Mouse (Mus musculus): ENCODE results near the gene Camk2b. TPM values are rescaled to one million over a fixed set of nuclear protein-coding genes. Genes with fewer than 3 reads are reported as not detected.
"Not testable (repeated sequence)": the region's sequence is repeated elsewhere in the genome, so short reads cannot be mapped to it uniquely, and the experiment has no call there.

Camk2b gene
- total RNA-seq, 2 experiments from 2014 or later = 7.4 to 7.7 TPM

DNA sequence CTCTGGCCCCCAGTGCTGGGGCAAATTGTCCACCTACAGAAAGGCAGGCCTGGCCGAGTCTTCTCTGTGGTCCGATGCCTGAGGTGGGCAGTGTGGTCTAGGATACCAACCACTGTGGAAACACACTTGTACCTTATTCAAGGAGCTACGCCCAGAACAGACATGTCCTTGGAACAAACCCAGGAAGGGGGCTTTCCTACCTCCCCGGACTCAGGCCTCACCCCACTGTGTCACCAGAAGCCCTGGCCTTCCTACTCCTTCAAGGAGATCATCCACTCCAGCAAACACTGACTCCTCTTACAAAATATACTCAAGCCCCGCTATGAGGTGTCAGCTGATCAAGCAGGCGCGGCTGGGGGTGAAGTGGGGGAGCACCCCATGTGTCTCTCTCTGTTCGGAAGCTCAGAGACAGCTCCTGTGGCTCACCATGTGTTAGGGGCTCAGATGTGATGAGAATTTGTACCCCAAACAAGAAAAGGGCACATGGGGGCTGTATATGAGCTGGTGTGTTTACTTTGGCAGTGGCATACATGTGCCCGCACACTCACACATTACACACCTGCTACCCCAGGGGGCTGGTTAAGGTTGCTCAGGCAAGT is 49.3 kb downstream of the Camk2b start:
- no peak for DNase-seq
- intact Hi-C loops (cut with DNase I) = no loop called here

DNA sequence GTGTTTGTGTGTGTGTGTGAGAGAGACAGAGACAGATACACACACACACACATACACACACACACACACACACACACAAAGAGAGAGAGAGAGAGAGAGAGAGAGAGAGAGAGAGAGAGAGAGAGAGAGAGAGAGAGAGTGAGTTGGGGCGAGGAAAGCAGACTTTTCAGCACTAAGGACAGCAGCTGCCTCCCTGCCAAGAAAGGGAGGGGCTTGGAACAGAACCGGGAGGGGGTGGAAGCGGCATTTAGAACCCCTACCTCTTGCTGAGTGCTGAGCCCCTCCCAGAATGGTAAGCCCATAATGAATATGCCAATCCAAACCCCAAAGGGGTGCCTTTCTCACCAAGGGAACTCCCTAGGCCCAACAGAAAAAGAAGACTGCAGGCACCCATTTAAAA is 49.8 kb downstream of the Camk2b start:
- peak in 1 of 2 experiments; percentile 70 for DNase-seq
- intact Hi-C loops (cut with DNase I) = no loop called here

DNA sequence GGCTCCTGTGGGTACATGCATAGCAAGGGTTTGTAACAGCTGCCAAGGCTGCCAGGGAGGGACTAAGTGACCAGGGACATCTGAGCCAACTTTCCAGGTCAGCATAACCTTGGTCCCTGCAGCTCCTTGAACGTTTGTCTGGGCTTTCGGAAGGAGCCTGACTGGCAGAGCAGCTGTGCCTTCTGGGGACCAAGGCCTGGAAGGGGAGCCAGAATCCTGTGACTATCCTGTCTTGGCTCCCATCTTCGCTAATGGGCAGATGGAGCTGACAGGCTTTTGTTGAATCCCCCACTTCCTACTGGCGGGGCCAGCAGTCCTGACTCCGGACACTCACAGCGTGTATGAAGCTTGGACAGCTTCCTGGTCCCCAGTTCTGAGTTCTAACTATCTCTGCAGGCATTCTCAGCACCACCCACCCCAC is 51.1 kb downstream of the Camk2b start:
- DNase-seq = no peak
- intact Hi-C loops (cut with DNase I) = no loop called here

DNA sequence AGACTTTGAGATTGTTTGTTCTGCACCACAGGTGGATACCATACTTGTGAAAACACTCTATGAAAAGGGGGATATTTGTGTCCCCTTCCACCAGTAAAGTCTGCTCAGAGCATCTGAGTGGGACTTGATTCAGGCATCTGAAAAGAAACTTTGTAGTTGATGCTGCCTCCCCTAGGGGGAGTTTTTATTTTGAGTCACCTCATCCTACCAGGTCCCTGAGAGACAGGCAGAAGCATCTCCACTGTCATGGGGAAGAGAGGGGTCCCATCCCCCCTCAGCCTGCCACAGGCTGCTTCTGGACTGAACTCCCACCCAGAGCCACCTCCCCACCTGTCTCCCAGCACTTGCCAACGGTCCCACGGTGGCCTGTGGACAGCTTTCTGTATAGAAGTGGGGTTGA is 52.8 kb downstream of the Camk2b start:
- DNase-seq = no peak
- intact Hi-C loops (cut with DNase I) = no loop called here

DNA sequence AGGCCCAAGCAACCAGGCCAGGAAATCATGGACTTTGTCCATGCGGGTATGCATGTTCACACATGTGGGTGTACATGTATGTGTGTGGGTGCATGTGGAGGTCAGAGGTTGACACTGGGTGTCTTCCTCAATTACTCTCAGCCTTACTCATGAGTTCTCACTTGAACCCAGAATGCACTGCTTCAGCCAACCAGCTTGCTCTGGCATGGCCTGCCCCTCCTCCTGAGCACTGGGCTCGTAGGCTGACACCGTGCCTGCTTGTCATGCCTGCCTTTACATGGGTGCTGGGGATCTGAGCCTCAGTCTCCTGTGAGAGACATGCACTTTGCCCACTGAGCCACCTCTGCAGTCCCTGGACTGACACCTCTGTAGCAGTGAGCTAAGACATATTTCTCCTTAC is 54.3 kb downstream of the Camk2b start:
- DNase-seq = no peak
- intact Hi-C loops (cut with DNase I) = no loop called here

DNA sequence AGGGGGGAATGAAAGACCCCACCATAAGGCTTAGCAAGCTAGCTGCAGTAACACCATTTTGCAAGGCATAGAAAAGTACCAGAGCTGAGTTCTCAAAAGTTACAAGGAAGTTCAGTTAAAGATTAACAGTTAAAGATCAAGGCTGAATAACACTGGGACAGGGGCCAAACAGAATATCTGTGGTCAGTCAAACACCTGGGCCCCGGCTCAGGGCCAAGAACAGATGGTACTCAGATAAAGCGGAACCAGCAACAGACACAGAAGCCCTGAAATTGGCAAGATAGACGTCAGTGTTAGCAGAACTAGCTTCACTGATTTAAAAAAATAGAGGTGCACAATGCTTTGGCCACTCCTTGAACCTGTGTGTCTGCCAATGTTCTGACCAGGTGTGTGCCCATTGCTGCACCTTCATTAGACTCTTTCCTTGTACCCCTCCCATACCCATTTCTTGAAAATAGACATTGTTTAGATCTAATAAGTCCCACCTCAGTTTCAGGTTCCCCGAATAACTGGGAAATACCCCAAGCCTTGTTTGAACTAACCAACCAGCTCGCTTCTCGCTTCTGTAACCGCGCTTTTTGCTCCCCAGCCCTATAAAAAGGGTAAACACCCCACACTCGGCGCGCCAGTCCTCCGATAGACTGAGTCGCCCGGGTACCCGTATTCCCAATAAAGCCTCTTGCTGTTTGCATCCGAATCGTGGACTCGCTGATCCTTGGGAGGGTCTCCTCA is 55.2 kb downstream of the Camk2b start:
- DNase-seq; intact Hi-C loops (cut with DNase I): not testable (repeated sequence)

DNA sequence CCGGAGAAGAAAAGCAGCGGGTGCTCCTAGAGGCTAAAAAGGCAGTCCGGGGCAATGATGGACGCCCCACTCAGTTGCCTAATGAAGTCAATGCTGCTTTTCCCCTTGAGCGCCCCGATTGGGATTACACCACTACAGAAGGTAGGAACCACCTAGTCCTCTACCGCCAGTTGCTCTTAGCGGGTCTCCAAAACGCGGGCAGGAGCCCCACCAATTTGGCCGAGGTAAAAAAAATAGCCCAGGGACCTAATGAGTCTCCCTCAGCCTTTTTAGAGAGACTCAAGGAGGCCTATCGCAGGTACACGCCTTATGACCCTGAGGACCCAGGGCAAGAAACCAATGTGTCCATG is 58.4 kb downstream of the Camk2b start:
- intact Hi-C loops (cut with DNase I) = not testable (repeated sequence)

DNA sequence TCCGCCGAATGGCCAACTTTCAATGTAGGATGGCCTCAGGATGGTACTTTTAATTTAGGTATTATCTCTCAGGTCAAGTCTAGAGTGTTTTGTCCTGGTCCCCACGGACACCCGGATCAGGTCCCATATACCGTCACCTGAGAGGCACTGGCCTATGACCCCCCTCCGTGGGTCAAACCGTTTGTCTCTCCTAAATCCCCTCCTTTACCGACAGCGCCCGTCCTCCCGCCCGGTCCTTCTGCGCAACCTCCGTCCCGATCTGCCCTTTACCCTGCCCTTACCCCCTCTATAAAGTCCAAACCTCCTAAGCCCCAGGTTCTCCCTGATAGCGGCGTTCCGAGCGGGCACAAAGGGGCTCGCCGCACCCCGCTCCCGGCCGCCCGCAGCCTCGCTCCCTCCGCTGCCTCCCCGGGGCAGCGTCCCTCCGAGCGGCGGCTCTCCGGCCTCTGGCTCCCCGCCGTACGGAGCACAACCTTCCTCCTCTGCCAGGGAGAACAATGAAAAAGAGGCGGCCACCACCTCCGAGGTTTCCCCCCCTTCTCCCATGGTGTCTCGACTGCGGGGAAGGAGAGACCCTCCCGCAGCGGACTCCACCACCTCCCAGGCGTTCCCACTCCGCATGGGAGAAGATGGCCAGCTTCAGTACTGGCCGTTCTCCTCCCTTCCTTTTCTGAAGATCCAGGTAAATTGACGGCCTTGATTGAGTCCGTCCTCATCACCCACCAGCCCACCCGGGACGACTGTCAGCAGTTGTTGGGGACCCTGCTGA is 59.0 kb downstream of the Camk2b start:
- intact Hi-C loops (cut with DNase I); DNase-seq: not testable (repeated sequence)

More for the DNA sequence above, 58.4 kb downstream of the Camk2b start:
- not testable (repeated sequence) for DNase-seq

DNA sequence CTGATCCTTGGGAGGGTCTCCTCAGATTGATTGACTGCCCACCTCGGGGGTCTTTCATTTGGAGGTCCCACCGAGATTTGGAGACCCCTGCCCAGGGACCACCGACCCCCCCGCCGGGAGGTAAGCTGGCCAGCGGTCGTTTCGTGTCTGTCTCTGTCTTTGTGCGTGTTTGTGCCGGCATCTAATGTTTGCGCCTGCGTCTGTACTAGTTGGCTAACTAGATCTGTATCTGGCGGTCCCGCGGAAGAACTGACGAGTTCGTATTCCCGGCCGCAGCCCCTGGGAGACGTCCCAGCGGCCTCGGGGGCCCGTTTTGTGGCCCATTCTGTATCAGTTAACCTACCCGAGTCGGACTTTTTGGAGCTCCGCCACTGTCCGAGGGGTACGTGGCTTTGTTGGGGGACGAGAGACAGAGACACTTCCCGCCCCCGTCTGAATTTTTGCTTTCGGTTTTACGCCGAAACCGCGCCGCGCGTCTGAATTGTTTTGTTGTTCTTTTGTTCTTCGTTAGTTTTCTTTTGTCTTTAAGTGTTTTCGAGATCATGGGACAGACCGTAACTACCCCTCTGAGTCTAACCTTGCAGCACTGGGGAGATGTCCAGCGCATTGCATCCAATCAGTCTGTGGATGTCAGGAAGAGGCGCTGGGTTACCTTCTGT is 59.7 kb downstream of the Camk2b start:
- DNase-seq; intact Hi-C loops (cut with DNase I): not testable (repeated sequence)

DNA sequence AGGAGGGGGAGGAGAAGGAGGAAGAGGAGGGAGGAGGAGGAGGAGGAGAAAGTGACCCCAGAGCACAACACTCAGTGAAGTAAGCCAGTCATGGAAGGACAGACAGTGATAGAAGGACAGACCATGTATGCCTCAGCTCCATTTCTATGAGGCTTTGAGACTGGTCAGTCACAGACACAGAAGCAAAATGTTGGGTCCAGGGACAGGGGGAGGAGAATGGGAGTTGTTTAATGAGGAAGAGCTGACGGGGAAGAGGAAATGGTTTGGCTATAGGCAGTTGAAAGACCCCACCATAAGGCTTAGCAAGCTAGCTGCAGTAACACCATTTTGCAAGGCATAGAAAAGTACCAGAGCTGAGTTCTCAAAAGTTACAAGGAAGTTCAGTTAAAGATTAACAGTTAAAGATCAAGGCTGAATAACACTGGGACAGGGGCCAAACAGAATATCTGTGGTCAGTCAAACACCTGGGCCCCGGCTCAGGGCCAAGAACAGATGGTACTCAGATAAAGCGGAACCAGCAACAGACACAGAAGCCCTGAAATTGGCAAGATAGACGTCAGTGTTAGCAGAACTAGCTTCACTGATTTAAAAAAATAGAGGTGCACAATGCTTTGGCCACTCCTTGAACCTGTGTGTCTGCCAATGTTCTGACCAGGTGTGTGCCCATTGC is 60.7 kb downstream of the Camk2b start:
- DNase-seq = not testable (repeated sequence)
- intact Hi-C loops (cut with DNase I) = loop anchor here (1.0 kb wide), 1 partner anchor 9 kb away; no protein-coding TSS in a partner anchor

DNA sequence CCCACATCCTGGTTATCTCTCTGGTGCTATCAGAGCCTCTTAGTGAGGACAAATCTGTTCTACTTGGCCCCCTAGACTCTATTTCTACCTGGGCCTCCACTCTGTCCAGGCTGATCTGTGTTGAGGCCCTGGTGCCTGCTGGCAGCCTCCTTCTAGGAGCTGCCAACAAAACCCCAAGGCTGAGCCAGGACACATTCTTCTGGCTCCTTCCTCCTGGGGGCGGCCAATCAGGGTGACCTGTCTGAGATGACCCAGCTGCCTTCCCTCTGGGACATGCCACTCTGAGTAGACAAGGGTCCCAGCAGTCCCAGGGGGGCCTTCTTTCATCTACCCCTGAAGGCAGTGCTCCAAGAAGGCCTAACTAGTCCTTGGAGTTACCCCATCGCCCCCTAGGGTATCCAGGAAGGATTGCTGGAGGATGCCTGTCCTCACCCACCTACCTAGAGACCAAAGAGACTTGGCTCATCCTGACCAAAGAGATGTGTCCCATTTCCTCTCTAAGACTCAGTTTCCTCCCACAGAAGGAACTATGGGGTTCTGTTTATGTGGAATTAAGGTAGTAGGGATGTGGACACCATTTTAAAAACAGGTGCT is 63.0 kb downstream of the Camk2b start:
- intact Hi-C loops (cut with DNase I) = no loop called here
- DNase-seq = peak; percentile 40 to 41

DNA sequence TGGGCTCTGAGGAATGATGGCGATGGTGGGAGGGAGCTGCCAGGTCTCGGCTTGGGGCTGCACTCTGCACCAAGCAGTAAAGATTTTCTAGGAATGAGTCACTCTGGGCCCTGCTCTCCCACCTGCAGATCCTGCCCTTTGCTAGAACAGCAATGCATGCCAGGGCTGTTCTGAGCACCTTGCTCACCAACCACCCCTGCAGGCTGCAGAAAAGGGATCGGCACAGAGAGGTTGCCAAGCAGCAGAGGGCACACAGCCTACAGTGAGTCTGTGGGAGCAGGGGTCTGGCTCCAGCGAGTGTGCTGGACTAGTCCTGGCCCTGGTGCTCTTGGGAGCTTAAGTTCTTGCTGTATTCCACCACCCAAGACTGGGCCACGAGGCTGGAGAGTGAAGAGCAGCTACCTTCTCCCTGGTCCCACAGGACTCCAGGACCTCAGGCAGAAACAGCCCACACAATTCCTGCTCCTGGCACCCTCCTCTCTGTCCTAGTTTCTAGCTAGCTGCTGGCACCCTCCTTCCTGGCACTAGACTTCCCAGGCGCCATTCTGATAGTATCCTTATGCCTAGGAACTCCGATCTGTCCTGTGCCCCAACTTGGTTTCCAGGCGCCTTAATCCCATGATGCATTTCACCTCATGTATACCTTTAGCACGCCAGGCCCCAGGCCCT is 64.0 kb downstream of the Camk2b start:
- intact Hi-C loops (cut with DNase I) = no loop called here
- peak; percentile 36 to 37 for DNase-seq

DNA sequence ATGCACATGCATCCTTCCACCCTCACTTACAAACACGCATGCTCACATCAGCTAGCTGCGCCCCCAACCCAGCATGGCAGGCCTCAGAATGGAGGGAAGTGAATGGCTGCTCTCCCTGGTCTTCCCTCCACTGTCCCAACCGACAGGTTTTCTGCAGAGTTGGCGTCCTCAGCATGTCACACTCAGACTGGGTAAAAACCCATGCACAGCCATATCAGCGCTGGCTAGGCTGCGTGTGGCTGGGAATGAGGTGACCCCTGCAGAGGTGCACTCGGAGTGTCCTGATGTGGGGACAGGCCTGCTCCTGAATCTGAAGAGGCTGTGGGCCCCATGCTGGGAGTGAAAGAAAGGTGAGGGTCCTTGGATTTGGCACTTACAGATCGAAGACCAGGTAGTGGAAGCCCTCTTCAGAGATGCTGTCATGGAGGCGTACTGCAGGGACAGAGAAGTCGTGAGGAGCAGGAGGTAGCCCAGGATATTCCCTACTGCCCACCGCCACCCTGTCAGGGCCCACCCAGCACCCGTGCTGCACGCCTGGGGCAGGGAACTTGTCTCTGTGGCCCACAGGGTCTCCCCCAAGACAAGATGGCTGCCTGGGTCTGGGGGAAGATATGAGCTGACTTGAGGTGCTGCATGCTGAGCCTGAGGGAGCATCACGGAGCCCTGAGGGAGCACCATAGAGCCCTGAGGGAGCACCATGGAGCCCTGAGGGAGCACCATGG is 65.0 kb downstream of the Camk2b start:
- DNase-seq = peak in 1 of 2 experiments; percentile 44
- intact Hi-C loops (cut with DNase I) = no loop called here

DNA sequence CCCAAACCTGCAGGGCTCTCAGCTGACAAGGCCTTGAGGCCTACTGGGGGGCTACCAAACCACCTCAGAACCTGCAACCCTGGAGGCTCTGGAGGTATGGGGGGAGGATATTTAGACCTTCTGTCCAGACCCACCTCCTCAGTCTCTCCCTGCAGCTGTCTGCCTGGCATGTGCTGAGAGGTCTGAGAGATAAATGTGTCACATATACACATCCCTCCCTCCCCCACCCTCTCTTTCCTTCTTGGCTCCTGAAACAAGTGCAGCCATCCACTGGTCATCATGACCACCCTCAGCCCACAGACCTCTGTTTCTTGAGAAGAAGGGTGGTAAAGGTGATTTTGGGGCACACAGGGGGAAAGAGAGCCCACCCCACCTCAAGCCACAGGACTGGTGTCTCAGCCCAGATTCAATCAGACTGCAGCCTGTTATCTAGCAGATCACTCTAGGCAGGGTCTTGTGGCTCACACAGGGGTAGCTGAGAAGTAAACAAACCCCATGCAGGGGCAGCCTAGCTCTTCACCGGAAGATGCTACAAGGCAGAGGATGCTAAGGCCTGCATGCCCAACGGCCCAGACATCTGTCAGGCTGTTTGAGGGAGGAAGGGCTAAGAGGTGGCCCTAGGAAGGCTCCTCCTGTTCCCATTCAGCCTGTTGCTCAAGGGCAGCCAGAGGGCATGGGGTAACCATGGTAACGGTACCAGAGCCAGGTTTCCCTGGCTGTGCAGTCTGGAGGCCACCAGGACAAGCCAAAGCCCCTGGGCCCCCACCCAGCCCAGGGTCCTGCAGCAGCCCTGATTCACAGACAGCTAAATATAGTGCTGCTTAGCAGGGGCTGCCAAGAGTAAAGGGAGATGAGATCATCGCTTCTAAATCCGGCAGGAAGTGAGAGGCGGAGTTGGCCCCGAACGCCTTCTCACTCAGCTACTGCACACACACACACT is 66.1 kb downstream of the Camk2b start:
- intact Hi-C loops (cut with DNase I) = no loop called here
- DNase-seq = peak; percentile 95

DNA sequence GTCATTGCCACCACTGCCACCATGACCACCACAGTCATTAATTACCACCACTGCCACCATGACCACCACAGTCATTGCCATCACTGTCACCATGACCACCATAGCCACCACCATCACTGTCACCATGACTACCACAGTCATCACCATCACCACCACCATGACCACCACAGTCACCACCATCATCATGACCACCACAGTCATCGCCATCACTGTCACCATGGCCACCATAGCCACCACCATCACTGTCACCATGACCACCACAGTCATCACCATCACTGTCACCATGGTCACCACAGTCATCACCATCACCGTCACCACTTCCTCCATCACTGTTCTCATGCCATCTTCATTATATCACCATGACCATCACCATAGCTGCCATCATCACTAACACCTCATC is 67.7 kb downstream of the Camk2b start:
- no peak for DNase-seq
- intact Hi-C loops (cut with DNase I) = no loop called here

DNA sequence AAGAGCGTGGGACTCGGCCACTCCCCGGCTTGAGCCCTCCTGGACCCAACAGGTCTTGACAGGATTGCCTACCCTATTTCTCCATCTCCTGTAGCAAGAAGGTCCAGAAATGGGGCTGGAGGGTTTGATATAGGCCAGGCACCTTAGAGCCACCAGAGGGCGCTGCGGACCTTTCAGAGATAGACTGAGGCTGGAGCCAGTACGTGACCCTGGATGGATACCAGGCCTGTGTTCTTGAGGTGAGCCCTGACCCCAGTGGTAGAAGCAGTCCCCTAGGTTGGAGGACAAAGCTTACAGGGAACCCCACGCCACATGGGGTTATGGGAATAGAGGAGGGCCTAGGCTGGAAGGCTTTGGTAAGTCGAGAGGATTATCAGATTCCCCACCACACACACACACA is 70.2 kb downstream of the Camk2b start:
- DNase-seq = peak; percentile 90 to 93
- intact Hi-C loops (cut with DNase I) = loop anchor here (1.0 to 2.0 kb wide), 3 partner anchors 30 to 265 kb away; no protein-coding TSS in a partner anchor

DNA sequence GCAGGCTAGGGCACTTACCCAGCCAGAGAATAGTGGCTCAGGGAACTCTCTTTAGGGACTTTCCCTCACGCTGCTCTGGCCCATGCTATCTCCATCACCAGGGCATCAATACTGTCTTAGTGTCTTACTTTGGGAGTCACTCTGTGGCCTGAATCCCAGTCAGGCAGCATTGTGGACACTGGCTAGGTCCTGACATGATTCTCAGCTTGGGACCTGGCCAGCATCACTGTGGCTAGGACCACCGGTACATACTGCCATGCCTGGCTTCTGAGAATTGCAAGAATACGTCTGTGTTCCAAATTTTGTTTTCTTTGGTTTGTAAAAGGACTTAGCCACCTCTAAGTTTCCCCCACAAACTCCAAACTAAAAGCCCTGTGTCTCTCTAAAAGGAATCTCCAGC is 71.3 kb downstream of the Camk2b start:
- intact Hi-C loops (cut with DNase I) = no loop called here
- DNase-seq = no peak

DNA sequence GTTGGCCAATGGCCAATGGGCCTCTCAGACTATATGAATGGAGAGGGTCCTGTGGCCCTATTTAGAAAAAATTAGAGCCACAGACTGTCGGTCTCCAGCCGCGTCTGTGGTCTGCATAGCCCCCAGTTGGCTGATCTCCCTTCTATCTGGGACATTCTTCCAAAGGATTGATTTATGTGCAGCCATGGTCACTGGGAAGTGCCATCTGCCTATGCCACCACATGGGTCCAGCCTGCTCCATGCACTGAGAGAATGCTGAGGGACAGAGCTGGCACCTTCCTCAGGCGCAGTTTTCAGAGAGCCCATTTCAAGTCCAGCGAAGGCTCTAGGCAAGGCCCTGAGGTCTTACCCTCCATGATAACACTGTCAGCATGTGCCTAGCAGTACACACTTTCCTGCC is 72.0 kb downstream of the Camk2b start:
- intact Hi-C loops (cut with DNase I) = no loop called here

More for the DNA sequence above, 72.0 kb downstream of the Camk2b start:
- DNase-seq = no peak
